Mouse (Mus musculus) lung, postnatal 10 days (tissue): Measurements from ENCODE around the gene Cldn14.
"Not testable (repeated sequence)": the region's sequence is repeated elsewhere in the genome, so short reads cannot be mapped to it uniquely, and the experiment has no call there.

ENCODE experiments used
- DNase-seq: peaks from one replicate; pipeline ENCODE4 v3.0.0; 2021

The Cldn14 gene

GRCm38 (mm10) chr16:94006706-94007665 lies 1.7 kb downstream of the Cldn14 start:
- DNase-seq: no peak

GRCm38 (mm10) chr16:94003478-94003877 lies 5.2 kb downstream of the Cldn14 start:
- DNase-seq: no peak

DNA sequence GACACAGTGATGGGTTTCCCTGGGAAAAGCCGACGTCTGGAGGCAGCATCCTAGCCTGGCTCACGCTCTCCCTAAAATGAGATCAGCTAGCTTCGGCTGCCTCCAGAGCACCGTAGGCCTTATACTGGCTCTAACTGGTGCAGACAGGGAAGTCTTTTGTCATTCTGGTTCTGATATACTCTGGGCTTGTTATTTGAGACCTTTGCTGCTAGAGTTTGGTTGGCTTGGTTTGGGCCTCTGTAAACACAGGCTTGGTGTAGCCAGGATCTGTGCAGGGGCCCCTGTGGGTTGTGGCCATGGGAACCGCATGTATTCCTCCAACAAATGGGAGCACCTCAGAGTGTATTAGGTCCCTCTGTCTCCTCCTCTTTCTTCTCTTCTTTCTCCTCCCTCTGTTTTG lies 7.3 kb downstream of the Cldn14 start:
- DNase-seq: no peak

GRCm38 (mm10) chr16:93998895-93999294 lies 9.7 kb downstream of the Cldn14 start:
- DNase-seq: no peak

DNA sequence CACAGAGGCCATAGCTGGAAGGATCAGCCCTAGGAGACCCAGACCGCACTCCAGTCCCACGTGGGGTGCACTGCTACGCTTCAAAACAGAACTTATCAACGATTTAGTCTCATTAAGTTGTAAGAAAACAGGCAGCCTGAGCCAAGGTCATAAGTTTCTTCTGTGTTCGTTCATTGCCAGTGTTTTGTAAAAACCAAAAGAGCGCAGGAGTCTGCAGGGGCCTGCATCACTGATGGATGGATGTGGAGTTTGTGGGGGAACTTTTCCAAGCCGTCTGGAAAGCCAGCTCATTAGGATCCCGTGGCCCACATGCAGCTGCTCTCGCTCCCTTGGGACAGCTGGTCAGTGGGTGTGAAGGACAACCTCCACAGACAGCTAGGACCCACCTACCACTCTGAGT lies 25.1 kb downstream of the Cldn14 start:
- DNase-seq: peak; percentile 41

GRCm38 (mm10) chr16:93982341-93982740 lies 26.3 kb downstream of the Cldn14 start:
- DNase-seq: peak; percentile 9

- no peak for DNase-seq
Measured at GRCm38 (mm10) chr16:93981190-93981841, 27.3 kb downstream of the Cldn14 start.

- not testable (repeated sequence) for DNase-seq
Measured at GRCm38 (mm10) chr16:93980338-93980737, 28.3 kb downstream of the Cldn14 start.

GRCm38 (mm10) chr16:93979316-93979715 lies 29.3 kb downstream of the Cldn14 start:
- DNase-seq: no peak

- DNase-seq: no peak
Measured at GRCm38 (mm10) chr16:93977587-93977986, 31.1 kb downstream of the Cldn14 start.

DNA sequence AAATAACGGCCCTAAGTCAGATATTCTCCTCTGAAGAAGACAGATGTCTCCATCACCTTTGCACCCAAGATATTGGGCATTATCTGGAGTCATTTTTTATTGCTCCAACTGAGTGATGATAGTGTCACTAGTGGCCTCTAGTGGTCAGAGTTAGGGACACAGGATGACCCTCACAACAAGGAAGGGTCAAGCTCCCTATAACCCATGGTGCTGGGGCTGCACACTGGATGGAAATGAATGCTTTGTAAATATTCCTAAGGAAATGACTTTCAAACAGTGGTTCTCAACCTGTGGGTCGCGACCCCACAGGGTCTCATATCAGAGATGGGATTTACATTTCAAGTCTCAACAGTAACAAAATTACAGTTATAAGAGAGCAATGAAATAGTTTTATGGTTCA lies 31.7 kb downstream of the Cldn14 start:
- peak; percentile 44 for DNase-seq

DNA sequence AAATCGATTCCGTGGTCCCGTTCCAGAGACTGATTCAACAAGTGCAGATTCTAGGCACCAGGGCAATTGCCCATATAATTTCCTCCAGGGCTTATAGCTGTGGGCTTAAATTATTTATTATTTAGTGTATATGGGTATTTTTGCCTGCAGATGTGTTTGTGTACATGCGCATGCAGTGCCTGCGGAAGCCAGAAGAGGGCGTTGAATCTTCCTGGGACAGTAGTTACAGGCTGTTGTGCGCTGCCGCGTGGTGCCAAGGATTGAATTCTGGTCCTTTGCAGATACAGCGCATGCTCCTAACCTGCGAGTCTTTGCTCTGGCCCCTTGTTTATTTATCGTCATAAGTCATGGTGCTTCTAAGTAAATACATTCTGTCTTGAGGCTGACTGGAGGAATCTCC lies 33.2 kb downstream of the Cldn14 start:
- DNase-seq: no peak

- DNase-seq: no peak
Measured at GRCm38 (mm10) chr16:93974278-93974677, 34.4 kb downstream of the Cldn14 start.

DNA sequence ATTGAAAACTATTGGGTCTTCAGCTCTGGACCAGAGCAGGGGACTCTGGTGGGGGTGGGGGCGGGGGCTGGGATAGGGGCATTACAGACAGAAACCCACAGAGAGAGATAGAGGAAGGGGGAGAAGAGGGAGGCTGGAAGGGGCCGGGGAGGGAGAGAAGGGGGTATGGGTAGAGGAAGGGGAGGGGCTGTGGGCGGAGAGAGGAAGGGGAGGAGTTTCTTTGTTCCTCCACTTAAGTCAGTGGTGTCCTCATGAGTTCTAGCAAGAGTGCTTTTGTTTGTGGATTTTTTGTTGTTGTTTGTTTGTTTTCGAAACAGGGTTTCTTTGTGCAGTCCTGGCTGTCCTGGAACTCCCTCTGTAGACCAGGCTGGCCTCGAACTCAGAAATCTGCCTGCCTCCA lies 35.1 kb downstream of the Cldn14 start:
- DNase-seq: peak; percentile 66

- no peak for DNase-seq
Measured at GRCm38 (mm10) chr16:93973123-93973522, 35.5 kb downstream of the Cldn14 start.

DNA sequence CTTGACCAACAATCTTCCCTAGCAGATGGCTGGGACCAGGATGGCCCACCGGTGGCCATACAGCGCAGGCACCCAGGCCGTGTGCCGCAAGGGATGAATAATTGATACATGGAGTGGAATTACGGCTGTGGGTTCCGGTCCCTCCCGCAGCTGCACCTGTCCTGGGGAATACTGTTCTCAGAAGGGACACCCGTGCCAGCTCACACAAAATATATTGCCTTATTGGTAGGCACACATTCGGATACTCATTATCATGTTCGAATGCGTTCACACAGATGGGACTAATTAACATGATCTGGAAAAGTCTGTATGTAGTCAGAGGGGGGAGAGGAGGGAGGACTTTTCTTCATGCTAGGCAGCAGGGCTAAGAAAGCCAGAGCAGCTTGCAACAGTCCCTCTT lies 37.6 kb downstream of the Cldn14 start:
- no peak for DNase-seq

- DNase-seq: no peak
Measured at GRCm38 (mm10) chr16:93967893-93968292, 40.7 kb downstream of the Cldn14 start.

- no peak for DNase-seq
Measured at GRCm38 (mm10) chr16:93962283-93962682, 46.4 kb downstream of the Cldn14 start.

GRCm38 (mm10) chr16:93961099-93961646 lies 47.5 kb downstream of the Cldn14 start:
- DNase-seq: no peak

DNA sequence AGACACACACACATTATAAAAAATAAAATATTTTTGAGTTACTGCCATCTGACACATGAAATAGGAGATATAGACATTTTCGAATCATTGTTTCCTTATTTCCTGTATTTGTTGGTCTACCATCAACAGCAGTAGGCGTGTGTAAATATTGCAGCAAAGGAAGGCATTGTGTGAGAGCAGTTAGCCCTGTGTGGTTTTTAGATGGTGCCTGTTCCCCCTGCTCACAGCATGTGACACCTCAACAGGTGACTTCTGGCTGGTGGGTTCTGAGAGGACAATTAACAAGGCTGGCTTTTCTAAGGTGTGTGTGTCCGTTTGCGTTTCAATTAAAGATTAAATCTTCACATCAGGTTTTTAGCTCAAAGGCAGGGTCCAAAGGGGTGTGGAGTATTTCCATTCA lies 48.1 kb downstream of the Cldn14 start:
- DNase-seq: no peak

DNA sequence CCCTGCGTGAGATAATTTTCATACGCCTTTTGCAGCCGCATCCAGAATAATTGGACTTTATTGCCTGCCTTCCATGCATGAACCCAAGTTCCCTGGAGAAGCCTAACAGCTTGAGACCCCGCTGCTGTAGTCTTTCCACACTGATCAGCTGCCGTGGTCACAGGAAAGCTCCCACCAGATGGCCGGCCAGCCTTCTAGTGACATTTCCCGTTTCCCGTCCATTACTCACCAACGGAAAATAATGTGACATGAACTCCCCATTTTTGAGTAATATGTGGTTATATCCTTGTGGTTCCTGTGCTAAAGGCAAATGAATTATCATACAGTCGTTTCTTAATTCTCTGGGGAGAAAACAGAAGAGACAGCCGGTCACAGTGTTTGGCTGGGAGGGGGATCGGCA lies 51.2 kb downstream of the Cldn14 start:
- no peak for DNase-seq

DNA sequence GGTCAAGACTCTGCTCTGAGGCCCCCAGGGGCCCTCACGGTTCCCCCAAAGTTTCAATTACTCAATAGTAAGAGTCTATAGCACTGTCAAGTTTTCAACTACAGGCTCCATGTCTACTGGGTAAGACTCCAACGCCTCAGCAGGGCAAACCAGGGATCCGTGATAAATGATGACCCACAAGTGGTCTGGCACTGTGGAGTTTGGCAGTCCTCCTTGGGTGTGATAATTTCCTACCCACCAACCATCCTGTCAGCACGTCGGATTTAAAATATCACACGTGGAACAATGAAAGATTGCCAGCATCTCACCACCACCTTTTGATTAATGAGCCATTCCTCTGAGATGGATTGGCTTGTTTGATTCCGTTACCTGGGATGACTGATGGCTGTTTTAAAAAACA lies 51.7 kb downstream of the Cldn14 start:
- no peak for DNase-seq

DNA sequence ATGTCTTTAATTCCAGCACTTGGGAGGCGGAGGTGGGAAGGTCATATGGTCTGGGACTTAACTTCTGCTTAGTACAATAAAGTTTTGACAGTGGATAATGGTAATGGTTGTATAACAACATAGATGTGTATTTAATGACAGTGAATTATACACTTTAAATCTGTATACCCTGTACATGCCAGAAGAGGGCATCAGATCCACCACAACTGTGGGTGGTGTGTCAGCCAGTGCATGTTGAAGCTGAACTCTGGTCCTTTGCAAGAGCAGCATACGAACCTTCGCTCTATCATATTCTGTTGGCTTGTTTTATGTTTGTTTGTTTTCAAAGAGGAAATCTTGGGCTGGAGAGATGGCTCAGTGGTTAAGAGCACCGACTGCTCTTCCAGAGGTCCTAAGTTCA lies 61.2 kb downstream of the Cldn14 start:
- no peak for DNase-seq

DNA sequence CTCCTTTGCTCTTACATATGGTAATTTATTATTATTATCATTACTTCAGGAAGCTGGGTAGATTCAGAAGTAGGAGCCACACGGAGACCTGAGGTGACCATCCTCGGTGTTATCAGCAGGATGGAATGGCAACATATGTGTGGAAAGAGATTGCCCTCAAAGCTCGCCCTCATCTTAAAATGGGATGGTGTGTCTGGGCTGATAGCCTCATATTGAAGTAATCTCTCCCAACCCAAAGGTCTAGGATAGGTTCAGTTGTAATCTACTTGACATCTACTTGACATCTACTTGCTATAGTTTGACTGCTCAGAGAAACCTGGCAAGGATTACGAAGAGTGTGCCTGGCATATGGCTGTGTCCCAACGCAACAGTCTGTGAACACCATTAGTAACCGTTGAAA lies 64.3 kb downstream of the Cldn14 start:
- no peak for DNase-seq
